ENCODE assay signal across 25 mouse cellular contexts in genomic region chr12:100525939-100526338, GRCm38 (mm10). TPM values are rescaled to one million over a fixed set of nuclear protein-coding genes. Genes with fewer than 3 reads are reported as not detected.
DNase-seq lines count a peak whose midpoint lies in the region; ATAC-seq and TF ChIP-seq lines count a peak whose summit lies in the region.
"Had no signal": no experiment of that assay in that cellular context is flagged by ENCODE, and none has a peak within 500 bp of the region (broad histone marks: within the 10 kb centered on the region; RNA-seq: fewer than 3 reads in every experiment).

No protein-coding gene starts in this region.

- no peaks in the 10 kb centered on the region for H3K27me3 ChIP-seq in intestine, postnatal 0 days (replicated peaks; ENCODE audit: control insufficient read depth, insufficient read depth, low read length)
- no peaks in the 10 kb centered on the region for H3K27me3 ChIP-seq in intestine, embryonic 16.5 days (replicated peaks; ENCODE audit: control insufficient read depth, insufficient read depth, low read length)
- H3K27me3 ChIP-seq: CH12.LX; embryonic facial prominence, embryonic 12.5 days; heart, embryonic 12.5 days; hindbrain, embryonic 12.5 days; limb, embryonic 13.5 days; midbrain, embryonic 12.5 days; stomach, embryonic 15.5 days had no signal

- intact Hi-C loops in left cerebral cortex, postnatal 10 days (cut with DNase I) = no loop called here

- no peak overlapping the region for H3K9ac ChIP-seq in intestine, postnatal 0 days (ENCODE audit: low read depth, low read length)
- no peak overlapping the region for H3K9ac ChIP-seq in intestine, embryonic 16.5 days (ENCODE audit: low read depth, low read length)
- H3K9ac ChIP-seq: embryonic facial prominence, embryonic 12.5 days; forebrain, embryonic 12.5 days; heart, embryonic 12.5 days; hindbrain, embryonic 12.5 days; limb, embryonic 13.5 days; liver, embryonic 15.5 days; midbrain, embryonic 12.5 days; stomach, embryonic 15.5 days had no signal

- no peak overlapping the region for H3K27ac ChIP-seq in intestine, postnatal 0 days (ENCODE audit: low read depth, low read length)
- H3K27ac ChIP-seq in intestine, embryonic 16.5 days (ENCODE audit: low read length) = no peak overlapping the region
- H3K27ac ChIP-seq in macrophage = peak overlapping the region; percentile 57
- H3K27ac ChIP-seq: embryonic facial prominence, embryonic 12.5 days; forebrain, embryonic 12.5 days; hindbrain, embryonic 12.5 days; limb, embryonic 13.5 days; liver, embryonic 15.5 days; midbrain, embryonic 12.5 days; stomach, embryonic 15.5 days had no signal

- H3K4me1 ChIP-seq in intestine, postnatal 0 days (replicated peaks; ENCODE audit: control insufficient read depth, insufficient read depth, low read length) = peaks cover 7% of the 10 kb centered on the region; the same call in 1 of the 2 replicates
- H3K4me1 ChIP-seq in intestine, embryonic 16.5 days (ENCODE audit: control insufficient read depth, insufficient read depth, low read length) = peaks cover 24% of the 10 kb centered on the region

- no peaks in the 10 kb centered on the region for H3K79me2 ChIP-seq in macrophage (ENCODE audit: inconsistent target)

- H3K4me2 ChIP-seq in intestine, postnatal 0 days (replicated peaks; ENCODE audit: low read depth) = no peak overlapping the region
- no peak overlapping the region for H3K4me2 ChIP-seq in intestine, embryonic 16.5 days (ENCODE audit: low read depth, low read length)
- H3K4me2 ChIP-seq: embryonic facial prominence, embryonic 12.5 days; forebrain, embryonic 12.5 days; heart, embryonic 12.5 days; hindbrain, embryonic 12.5 days; limb, embryonic 13.5 days; liver, embryonic 15.5 days; midbrain, embryonic 12.5 days; stomach, embryonic 15.5 days had no signal

- no peaks in the 10 kb centered on the region for H3K36me3 ChIP-seq in intestine, postnatal 0 days (ENCODE audit: control insufficient read depth, insufficient read depth)
- no peaks in the 10 kb centered on the region for H3K36me3 ChIP-seq in intestine, embryonic 16.5 days (ENCODE audit: control insufficient read depth, insufficient read depth, low read length)
- no peaks in the 10 kb centered on the region for H3K36me3 ChIP-seq in macrophage (ENCODE audit: inconsistent target)
- H3K36me3 ChIP-seq: embryonic facial prominence, embryonic 12.5 days; forebrain, embryonic 12.5 days; G1E; heart, embryonic 12.5 days; hindbrain, embryonic 12.5 days; limb, embryonic 13.5 days; liver, embryonic 15.5 days; midbrain, embryonic 12.5 days; stomach, embryonic 15.5 days had no signal

- H3K4me3 ChIP-seq in intestine, postnatal 0 days (ENCODE audit: low read depth, low read length) = no peak overlapping the region
- H3K4me3 ChIP-seq in intestine, embryonic 16.5 days (ENCODE audit: low read length) = no peak overlapping the region
- no peak overlapping the region for H3K4me3 ChIP-seq in macrophage (ENCODE audit: inconsistent target)
- H3K4me3 ChIP-seq: embryonic facial prominence, embryonic 12.5 days; forebrain, embryonic 12.5 days; heart, embryonic 12.5 days; hindbrain, embryonic 12.5 days; limb, embryonic 13.5 days; liver, embryonic 15.5 days; midbrain, embryonic 12.5 days; stomach, embryonic 15.5 days had no signal

- ATAC-seq in intestine, postnatal 0 days = 0 out of 2 replicates have a peak, but pooled peaks have one; percentile 25
- ATAC-seq in intestine, embryonic 16.5 days = no peak

- DNase-seq in adrenal gland, adult (ENCODE audit: inconsistent age in 2 of 2, low spot score in 1 of 2) = peak; percentile 72 to 80
- DNase-seq in adrenal gland, postnatal 4 days (ENCODE audit: low spot score in 2 of 2) = no peak
- peak; percentile 13 for DNase-seq in MN1 (ENCODE audit: low spot score)
- DNase-seq in left cerebral cortex, postnatal 10 days (ENCODE audit: extremely low spot score in 1 of 2, low spot score in 2 of 2) = no peak
- no peak for DNase-seq in cerebellum, postnatal 10 days
- DNase-seq: cerebellum, adult 11 months; cerebellum, postnatal 14 days; gastrocnemius, postnatal 14 days; heart, adult 18-20 months; heart, postnatal 10 days; kidney, adult 18-20 months; kidney, postnatal 4 days had no signal

- 22% methylated on average over 1 of the region's 1 CpGs for WGBS in intestine, postnatal 0 days
- 20% methylated on average over 1 of the region's 1 CpGs for WGBS in intestine, embryonic 16.5 days
- WGBS in macrophage (ENCODE audit: missing documents) = 18% methylated on average over 1 of the region's 1 CpGs

- no peaks in the 10 kb centered on the region for H3K9me3 ChIP-seq in intestine, postnatal 0 days (ENCODE audit: control insufficient read depth)
- 0 out of 2 replicates have a peak, but pooled peaks cover 3% of the 10 kb centered on the region for H3K9me3 ChIP-seq in intestine, embryonic 16.5 days (ENCODE audit: control insufficient read depth, low read length)
- H3K9me3 ChIP-seq: embryonic facial prominence, embryonic 12.5 days; forebrain, embryonic 12.5 days; heart, embryonic 12.5 days; hindbrain, embryonic 12.5 days; limb, embryonic 13.5 days; liver, embryonic 15.5 days; midbrain, embryonic 12.5 days; stomach, embryonic 15.5 days had no signal

- no peak for TF ChIP-seq CTCF in intestine, postnatal 0 days (IDR thresholded peaks at IDR 0.05; ENCODE audit: low read depth)

RNA-seq across cellular contexts. Expression of gene Ttc7b, which starts 5.3 kb away (rescaled TPM):
- total RNA-seq in adrenal gland, postnatal 4 days (2021) = 10 to 100 TPM; 77.2 to 81.2 TPM
- 4.0 and 4.1 TPM in 2 replicates for polyA plus RNA-seq in intestine, postnatal 0 days (2015; fragmentation: Nextera tagmentation; extraction: Ambion mirVana)
- 2.4 and 2.8 TPM in 2 replicates for polyA plus RNA-seq in intestine, embryonic 16.5 days (2015; fragmentation: Nextera tagmentation; extraction: Ambion mirVana)
- 100 to 1,000 TPM in 17 of 26 experiments, 10 to 100 TPM in 9; 75.1 to 195 (median 117) TPM for total RNA-seq in macrophage (2018; cell fraction: chromatin; rRNA removed)
- total RNA-seq in macrophage (2018; cell fraction: cytosol; rRNA removed) = 10 to 100 TPM; 21.3 to 44.4 (median 32.3) TPM
- total RNA-seq in macrophage (2018; cell fraction: nucleus; rRNA removed) = 100 to 1,000 TPM in 5 of 26 experiments, 10 to 100 TPM in 21; 40.5 to 130 (median 63.7) TPM
- 21.7 to 32.3 TPM (median 29.4 TPM) in 3 replicates for polyA plus RNA-seq in macrophage (2018)
- 100 to 1,000 TPM; 137 to 138 TPM for total RNA-seq in left cerebral cortex, postnatal 10 days (2021)

Comparison
In these comparisons a context has a peak if more than half of its experiments do, and no peak if none do; other contexts are left out.
1. DNase-seq: peak in adrenal gland, adult (2 of 2) and MN1 (single experiment); none in adrenal gland, postnatal 4 days (0 of 2), left cerebral cortex, postnatal 10 days (0 of 2) and cerebellum, postnatal 10 days (0 of 2).